Mouse (Mus musculus) kidney, postnatal 4 days (tissue): Measurements from ENCODE around the gene Inpp5a.

ENCODE experiments used
- DNase-seq, 2 experiments: peaks; one replicate each; pipeline ENCODE4 v3.0.0; 2021; ENCODE audit warnings: mixed read lengths in 2 of 2

The Inpp5a gene

DNA sequence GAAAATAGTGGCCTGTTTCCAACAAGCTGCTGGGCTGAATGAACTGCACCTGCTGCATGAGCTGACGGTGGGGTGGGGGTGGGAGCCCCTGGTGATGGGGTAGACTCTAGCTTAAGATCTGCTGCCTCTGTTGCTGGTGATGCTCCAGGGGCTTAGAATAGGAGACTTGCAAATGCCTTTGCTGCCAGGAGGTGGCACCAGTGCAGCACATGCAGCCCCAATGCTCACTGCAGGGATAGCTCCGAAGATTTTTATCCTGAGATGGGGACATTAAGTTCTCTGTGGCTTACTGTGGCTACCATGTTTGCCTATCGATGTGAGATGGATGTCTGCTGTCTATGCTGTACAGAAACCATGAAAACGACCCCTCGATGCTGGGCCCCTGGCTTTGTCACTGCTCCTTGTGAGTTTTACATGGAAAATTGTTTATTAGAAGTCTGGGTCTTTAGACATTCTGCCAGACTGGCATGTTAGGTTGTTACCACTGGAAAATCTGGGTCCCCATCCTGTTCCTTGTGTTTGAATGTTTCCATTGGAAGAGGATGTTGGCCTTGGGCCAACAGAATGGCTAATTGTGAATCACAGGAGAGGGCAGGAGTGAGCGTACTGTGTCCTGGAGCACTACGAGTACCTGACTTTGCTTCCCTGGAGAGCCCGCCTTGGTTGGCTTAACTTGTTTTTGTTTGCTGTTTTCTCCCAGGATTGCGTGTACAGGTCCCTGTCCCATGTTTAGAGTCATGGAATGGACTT, 95.5 kb downstream of the Inpp5a start:
- peak; percentile 62 to 68 for DNase-seq

DNA sequence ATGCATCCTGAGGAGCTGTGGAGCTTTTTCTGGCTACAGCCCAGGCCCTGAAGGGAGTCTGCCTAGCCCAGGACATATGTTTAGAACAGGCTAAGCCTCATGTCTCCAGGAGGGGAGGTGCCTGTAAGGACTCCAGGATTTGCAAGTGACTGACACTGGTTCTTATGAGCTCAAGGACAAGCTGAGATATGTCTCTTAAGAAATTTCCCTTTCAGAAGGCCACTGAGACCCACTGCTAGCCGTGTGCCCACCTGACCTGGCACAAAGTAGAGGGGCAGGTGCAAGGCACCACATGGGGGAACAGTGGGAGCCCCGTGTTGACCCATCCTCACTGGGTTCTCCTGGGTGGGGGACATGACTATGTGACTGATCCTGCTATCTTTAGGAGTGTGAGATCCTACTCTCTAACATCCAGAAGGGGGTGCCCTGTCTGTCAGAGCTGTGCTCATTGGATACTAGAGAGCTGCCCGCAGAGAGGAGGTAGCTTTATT, 100.9 kb downstream of the Inpp5a start:
- no peak for DNase-seq

DNA sequence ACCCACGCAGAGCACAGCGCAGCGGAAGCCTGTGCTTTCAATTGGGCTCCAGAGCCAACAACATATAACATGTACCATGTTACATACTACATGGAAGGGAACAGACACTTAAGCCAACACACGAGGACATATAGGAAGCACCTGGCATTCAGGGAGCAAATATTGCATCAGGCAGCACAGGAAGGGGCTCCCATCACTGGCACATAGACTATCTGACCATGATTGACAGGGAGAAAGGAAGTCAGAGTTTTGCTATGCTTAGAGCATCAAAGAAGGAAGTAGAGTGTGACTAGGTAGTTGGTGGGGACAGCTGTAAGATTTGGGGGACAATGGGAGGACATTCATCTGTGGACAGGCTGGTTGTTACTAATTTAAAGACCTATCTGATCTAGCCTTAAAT, 103.4 kb downstream of the Inpp5a start:
- DNase-seq, result no peak

DNA sequence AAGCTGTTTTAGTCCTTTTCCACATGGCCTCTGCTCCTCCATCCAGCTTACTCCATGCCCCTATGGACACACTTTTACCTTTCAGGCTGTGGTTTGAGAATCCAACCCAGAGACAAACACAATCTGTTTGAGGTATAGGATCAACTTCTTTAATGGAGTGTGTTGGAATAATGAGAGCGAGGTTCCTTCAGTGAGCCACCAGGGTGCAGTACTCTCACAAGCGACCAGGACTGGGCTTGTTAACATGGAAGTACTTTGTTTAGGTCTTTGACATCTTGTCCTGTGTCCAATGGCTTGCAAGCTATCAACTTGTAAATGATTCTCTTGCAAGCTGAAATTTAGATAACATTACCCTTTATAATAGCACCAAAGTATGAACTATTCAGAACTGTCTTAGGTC, 104.0 kb downstream of the Inpp5a start:
- peak; percentile 27 to 42 for DNase-seq

DNA sequence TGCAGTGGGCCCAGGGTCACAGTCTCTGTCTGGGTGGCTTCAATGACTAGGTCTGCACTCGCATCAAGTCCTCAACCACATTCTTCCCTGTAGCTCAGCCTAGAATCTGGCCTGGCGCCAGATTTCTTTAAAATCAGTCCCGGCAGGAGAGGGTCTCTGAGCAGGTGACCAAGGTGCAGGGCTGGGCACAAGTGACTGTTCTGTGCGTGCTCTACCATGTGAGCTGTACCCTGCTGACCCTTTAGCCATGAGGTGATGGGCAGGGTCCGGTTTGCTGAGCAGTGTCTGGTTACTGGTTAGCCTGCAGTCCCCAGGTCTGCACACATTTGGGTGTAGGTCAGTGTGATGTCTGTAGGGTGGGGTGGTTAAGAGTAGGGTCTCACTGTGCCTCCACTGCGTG, 106.9 kb downstream of the Inpp5a start:
- peak; percentile 25 to 57 for DNase-seq

DNA sequence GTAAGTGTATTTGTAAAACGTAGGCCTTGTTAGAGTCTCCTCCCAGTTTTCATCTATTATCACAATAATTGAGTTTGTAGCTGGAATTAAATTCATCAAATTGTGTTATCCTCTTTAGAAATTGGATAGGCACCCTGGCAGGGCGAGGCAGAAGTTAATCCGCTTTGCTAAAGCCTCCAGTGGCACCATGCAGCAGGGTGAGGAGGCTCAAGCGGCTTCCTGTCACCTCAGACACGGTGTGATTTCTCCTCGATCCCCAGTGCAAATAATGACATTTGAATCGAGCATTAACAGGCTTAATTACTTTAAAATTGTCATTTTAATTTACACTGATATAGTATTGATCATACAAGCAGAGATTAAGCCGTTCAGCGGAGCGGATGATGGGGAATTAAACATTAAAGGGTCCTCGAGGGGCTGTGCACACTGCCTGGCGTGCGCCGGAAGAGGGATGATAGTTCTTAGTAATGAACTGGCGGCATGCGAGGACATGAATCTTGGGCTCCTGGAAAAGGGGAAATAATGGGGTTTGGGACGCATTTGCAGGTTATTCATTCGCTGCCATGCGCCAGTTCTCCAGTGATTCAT, 109.2 kb downstream of the Inpp5a start:
- DNase-seq, result peak in 1 of 2 experiments; percentile 11

DNA sequence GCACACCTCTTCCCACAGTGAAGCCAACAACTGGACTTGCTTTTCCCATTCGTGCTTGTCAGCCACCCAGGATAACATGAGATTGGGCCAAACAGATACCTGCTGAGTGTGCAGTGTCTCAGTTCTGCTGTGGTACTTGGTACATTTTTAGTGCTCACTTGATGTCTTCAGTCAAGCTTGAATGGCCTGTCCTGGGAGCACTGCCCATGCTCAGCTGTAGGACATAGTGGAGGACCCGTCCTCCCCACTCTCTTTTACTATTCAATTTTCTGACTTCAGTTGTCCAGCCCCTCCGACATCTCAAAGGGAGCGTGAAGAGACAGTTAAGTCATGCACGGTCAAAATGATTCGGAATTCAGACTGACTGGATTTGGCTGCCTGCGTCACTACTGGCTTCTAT, 115.2 kb downstream of the Inpp5a start:
- no peak for DNase-seq

DNA sequence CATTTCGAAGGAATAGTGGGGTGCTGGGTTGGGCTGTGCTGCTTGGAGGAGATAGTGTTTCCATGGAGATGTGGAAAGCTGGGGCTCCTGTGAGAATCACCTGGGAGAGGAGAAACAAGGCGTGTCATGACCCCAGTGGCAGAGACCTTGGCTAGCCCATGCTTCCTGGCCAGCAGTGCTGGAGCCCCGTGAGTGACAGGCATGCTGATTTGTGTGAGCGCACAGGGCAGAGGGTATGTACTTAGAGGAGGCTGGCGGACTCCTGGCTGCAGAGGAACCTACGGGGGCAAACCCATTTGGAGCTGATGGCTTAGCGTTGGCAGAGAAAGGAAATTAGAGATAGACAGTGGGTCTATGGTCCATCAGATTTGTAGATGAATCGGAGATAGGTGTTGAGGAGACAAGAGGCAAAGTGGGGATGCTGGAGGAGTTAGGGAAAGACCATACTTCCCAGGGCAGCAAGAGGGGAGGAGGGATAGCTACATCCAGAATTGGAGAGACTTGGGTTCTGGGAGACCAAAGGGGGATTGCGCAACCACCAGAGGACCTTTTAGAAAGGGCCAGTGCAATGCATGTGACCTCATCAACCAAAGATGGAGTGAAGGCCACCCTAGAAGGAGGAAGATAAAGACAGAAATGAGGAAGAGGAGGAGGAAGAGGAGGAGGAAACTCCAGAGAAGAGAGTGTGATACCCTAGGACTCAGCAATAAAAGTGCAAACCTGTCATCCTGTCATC, 117.9 kb downstream of the Inpp5a start:
- DNase-seq, result no peak

DNA sequence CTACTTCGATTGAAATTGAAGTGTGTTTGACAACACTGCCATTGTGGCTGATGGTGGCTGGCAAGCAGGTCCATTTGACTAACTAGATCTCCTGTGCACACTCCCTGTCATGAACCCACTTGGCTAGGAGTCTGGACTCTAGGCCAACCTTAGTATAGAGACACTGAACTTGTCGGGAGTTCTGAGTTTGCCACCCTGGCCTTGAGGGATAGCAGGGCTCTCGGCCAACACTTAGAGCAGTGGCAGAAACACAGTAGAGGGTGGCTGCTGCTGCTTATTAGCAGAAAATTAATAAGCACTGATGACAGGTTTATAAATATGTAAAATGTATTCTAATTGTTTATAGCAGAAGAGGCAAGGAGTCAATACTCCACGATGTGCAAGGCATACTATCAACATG, 120.0 kb downstream of the Inpp5a start:
- DNase-seq, result no peak

DNA sequence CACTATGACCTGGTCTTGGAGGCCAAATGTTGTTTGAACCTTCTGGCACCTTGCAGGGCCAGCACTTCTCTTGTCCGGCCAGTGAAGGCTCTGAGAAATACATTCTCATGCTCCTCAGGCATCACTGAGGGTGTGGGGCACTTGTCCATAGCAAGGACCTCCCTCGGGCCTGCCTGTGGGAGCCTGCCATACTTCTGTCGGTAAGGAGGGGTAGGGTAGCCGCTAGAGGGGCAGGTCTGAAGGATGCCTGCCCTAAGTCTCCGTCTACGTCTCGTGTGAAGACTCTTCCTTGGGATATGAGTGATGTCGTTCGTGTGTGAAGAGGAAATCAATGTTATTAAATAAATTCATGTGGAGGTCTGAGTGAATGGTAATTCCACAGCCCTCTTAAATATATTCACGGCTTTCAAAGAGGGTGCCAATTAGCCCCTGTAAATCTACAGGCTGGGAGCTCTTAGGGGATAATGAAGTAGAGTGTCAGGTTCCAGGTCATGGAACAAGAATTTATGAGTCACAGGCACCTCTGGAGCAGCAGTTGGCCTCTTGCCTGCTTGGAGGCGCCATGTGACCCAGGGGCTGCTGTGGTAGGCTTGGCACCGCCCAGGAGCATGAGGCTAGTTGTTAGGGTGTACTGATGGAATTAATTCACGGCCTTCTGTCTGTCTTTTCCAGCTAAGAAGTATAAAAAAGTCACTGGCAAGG, 127.2 kb downstream of the Inpp5a start:
- DNase-seq, result peak; percentile 62 to 79

DNA sequence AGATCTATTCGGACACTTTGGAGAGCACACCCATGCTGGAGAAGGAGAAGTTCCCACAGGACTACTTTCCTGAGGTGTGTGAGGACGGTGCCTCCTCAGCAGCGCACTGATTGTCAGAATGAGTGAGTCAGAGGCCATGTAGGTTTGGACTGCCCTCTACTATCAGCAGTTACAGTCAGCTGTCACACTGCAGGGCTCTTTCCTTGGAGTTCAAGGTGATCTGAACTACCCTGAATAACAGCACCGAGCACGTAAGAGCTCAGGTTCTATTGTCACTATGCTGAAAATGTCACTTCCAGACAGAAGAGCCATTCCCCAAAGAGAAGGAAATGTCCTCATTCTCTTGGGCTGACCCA, 127.7 kb downstream of the Inpp5a start:
- no peak for DNase-seq

DNA sequence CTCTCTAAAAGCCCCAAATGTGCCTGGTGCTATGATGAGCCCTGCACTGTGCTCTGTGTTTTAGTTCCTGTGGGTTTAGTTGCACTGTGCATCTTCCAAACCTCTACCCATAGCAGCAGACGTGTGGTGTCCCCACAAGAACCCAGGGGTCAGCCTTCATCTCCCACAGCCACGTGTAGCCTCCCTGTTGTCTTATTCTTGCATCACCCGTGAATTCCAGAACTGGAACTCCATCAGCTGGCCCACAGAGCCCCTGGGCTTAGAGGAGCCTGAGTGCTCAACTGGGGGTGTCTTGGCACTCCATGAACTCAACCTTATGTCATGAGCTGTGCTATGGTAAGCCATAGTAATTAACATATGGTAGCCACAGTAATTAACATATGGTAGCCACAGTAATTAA, 129.4 kb downstream of the Inpp5a start:
- no peak for DNase-seq

DNA sequence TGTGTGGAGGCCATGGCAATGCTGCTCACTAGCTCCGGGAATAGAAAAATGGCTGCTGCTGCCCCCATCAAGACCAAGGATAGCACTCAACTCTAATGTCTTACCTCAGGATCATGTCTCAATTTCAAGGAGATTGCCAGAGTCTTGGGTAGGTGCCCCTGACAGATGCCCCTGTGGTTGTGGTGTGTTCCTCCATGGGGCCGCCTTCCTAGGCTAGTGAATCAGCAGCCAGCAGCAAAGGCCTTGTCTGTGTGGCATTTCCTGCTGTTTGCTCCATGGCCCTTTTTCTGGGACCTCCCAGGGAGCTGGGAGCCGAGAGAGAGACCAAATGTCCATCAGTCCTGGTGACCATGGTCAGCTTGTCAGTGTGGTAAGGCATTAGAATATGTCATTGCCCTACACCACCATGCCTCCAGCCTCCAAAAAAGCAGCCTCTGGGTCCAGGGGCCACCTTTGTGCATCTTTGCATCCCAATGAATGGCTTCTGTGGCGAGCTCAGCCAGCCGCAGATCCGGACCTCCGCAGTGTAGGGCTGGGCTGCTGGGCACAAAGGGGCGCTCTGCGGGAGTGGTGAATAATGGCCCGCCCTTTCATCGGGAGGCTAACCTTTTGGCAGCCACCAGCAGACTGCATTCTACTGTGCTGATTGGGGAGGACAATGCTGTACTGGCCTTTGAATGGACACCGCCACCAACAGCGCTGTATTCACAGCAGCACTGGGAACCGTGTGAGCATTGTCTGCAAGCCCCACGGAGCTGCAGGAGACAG, 139.6 kb downstream of the Inpp5a start:
- DNase-seq, result peak in 1 of 2 experiments; percentile 22

DNA sequence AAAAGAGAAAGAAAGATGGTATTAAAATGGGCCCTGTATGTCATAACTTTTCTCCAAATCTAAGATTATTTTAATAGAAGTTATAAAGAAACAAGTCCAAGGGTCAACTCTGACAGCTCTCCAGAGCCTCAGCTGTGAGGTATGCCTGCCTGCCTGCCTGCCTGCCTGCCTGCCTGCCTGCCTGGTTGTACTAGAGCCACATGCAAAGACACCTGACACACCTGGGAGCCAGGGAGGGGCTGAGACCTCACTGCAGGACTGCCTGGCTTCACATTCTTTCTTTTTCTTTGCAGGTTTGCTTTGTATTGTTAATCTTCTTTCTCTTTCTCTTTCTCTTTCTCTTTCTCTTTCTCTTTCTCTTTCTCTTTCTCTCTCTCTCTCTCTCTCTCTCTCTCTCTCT, 140.3 kb downstream of the Inpp5a start:
- DNase-seq, result no peak

DNA sequence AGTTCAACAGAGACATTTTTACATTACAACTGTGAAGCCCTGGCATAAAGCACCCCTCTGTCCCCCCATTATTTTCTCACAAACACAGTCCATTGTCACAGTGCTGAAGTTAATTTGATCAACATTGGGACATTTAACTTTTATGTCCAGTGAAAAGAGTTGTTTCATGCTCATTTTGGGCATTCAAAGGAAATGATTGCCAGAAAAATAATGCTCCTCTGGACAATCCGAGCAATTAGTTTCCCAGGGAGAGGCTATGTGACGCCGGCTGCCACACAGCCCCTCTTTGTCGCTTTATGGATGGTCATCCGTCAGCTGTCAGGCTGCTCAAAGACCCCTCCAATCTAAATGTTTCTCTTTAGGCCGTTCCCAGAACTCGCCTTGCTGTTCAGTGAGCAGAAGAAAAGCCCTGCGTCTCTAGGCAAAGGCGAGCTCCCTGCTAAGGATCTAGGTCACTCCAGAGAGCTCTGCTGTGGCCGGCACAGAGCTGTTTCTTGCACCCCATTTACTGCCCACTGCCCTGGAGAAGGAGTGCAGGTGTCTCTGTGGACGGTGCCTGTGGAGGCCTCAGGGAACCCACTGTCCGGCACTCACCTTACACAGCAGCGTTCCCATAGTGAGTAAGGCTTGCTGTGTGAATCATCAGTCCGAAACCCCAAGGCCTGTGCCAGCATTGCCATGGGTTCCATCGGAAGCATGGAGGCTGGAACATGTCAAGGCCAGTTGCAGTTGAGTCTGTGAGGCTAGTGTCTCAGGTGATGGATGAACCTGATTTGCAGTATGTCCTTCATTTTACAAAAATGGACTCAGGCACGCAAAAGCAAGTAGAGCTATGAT, 141.9 kb downstream of the Inpp5a start:
- DNase-seq, result no peak

DNA sequence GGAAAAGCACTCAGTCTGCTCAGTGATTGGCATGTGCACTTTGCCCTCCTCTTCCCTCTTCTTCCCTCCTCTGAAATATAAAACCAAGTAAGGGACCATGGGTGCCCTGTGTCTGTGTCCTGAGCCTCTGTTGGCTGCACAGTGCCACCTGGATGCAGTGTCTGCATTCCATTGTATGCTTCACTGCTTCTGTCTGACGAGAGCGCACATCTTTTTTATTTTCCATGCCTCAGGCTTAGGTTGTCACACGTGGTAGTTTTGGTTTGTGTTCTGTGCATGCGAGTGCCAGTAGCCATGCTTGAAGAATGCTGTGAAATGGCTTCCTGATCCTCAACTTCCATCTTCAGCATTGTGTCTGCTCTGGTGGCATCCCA, 142.5 kb downstream of the Inpp5a start:
- DNase-seq, result peak in 1 of 2 experiments; percentile 41

DNA sequence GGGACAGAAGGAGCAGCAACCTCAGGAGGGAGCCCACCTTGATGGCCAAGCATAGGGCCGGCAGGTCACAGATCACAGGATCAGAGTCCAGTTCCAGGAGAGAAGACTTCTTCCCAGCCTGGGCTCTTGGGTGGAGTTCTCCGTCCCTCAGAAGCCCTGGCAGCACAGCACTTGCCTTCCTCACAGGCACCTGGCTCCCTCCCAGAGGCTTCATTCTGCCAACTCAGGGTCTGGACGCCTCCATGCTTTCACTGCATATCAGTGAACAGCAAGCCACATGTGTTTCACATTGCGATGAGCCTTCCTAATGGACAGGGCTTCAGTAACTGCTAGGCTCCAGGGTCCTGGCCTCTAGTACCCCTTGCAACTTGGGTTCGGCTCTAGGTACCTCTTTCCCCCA, 147.4 kb downstream of the Inpp5a start:
- DNase-seq, result no peak

DNA sequence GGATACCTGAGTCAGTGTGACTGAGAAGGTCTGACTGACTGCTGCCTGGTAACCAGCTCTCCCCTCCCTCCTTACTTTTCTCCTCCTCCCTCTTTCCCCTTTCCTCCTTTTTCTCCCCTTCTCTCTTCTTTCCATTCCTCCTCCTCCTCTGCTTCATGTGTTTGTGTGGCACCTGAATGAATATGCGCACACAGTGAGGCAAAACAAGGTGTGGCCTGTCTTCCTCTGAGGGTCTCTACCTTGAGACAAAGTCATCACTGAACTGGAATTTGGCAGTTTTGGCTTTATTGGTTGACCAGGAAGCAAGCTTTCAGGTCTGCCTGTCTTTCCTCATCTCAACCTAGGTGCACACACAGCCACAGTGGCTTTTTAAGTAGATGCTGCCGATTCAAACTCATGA, 147.9 kb downstream of the Inpp5a start:
- no peak for DNase-seq

DNA sequence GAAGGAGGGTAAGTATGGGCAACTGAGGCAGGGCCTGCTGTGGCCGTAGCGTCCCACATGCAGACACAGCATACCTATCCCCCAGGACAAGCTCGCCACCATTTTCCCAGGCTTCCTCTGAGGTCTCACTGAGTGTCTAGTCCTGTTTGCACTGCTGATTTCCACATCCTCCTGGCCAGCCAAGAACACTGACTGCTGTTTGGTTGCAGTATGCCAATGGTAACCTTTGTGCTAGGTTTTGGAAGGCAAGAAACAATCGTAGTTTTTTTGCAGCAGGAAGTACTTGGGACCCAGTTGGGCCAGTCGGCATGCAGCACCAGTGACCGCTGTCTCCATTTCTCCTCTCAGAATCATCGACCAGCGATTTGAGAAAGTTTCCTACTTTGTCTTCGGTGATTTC, 148.9 kb downstream of the Inpp5a start:
- DNase-seq, result no peak

DNA sequence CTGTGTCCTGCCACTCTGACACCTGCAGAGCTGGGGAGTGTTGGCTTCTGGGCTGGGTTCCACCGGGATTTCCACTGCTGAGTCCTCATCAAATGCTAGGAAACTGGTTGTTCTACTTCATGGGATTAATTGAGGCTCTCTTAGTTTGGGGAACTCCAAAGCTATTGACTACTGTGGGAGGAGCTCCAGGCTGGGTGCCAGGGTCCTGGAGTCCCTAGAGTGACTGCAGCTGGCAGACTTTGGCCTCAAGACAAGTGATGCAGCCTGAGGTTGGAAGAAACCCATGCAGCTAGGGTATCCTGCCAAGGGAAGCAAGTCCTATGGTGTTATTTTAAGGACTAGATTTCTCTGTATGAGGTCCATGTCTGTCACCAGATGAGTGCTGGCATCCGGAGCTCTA, 149.6 kb downstream of the Inpp5a start:
- peak in 1 of 2 experiments; percentile 19 for DNase-seq

DNA sequence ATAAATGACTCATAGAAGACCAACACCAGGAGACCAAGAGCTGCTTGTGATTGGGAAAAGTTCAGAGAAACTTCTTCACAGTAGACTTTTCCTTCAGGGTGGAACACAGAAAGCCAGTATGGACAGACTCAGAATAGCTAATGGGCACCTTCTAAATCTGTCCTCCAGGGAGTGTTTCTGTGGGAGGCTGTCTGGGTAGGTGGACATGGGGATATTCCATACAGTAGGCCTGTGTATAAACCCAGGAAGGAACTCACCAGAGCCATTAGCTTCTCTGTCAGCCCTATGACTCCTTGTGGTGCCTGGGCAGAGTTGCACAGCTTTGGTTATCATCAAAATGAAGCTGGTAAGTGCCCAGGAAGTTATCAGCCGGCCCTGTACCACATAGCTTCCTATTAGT, 151.7 kb downstream of the Inpp5a start:
- no peak for DNase-seq

DNA sequence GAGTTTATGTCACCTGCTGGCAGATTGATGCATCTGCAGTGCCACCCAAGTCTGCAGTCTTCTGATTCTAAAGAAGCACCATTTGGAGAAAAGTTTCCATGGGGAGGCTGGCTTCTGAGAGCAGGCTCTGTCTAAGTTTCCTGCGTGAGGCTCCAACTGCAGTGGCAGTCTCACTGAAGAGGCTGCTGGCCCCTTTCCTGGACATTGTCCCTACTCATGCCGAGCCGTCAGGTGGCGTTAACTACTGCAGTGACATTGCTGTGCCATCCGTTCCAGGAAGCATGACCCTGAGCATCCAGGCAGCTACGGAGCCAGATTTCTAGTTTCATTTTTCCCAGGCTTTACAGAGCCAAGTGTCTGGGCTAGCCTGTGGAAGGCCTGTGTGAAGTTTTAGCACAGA, 152.5 kb downstream of the Inpp5a start:
- DNase-seq, result no peak
